10 mouse cellular contexts compared by ENCODE assay signal in the genomic region with DNA sequence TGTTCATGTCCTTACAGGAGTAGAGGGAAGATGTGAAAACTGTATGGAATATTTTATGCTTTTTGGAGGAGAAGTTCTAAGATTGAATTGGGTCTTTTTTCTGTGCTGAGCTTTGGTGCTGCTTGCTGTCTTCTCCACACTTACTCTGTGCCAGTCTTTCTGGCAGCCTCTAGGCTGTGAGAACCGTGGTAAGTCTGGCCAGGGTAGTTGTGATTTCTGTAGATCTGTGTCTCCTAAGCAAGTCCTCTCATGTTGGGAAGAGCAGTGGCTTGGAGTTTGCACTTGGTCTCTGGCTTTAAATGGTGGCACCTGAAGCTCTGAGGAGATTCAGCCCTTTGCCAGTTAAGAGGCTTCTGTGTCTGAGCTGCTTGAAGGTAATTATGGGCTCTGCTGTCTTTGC. TPM values are rescaled to one million over a fixed set of nuclear protein-coding genes. Genes with fewer than 3 reads are reported as not detected.
DNase-seq lines count a peak whose midpoint lies in the region; ATAC-seq and TF ChIP-seq lines count a peak whose summit lies in the region.
"Had no signal": no experiment of that assay in that cellular context is flagged by ENCODE, and none has a peak within 500 bp of the region (broad histone marks: within the 10 kb centered on the region; RNA-seq: fewer than 3 reads in every experiment).

No protein-coding gene starts in this region.

- no peak for TF ChIP-seq CTCF in stomach, postnatal 0 days (IDR thresholded peaks at IDR 0.05; ENCODE audit: low read depth)

- H3K4me3 ChIP-seq in heart, embryonic 10.5 days, result peak overlapping the region; percentile 100; the same call in 1 of the 2 replicates
- H3K4me3 ChIP-seq in neural tube, embryonic 12.5 days, result peak overlapping the region; percentile 23; the same call in 1 of the 2 replicates
- peak overlapping the region; percentile 98; the same call in 1 of the 2 replicates for H3K4me3 ChIP-seq in limb, embryonic 13.5 days
- H3K4me3 ChIP-seq in stomach, postnatal 0 days (ENCODE audit: low read depth, low read length), result no peak overlapping the region

- WGBS in heart, embryonic 10.5 days, result 61% methylated on average over 1 of the region's 1 CpGs
- 60% methylated on average over 1 of the region's 1 CpGs for WGBS in neural tube, embryonic 12.5 days
- WGBS in limb, embryonic 13.5 days, result 67% methylated on average over 1 of the region's 1 CpGs
- WGBS in stomach, postnatal 0 days, result 46% methylated on average over 1 of the region's 1 CpGs

- DNase-seq in heart, embryonic 10.5 days (ENCODE audit: low spot score), result no peak
- no peak for DNase-seq in heart, adult 8-10 months (ENCODE audit: low spot score)
- DNase-seq in neural tube, embryonic 10.5 days (ENCODE audit: extremely low spot score, low spot score), result no peak
- DNase-seq in stomach, postnatal 0 days (ENCODE audit: low spot score), result no peak
- no peak for DNase-seq in urinary bladder, adult 18-20 months (ENCODE audit: low spot score in 2 of 2)
- DNase-seq in cerebellum, adult 11-12 months, result no peak

- H3K9me3 ChIP-seq in heart, embryonic 10.5 days, result no peaks in the 10 kb centered on the region
- no peaks in the 10 kb centered on the region for H3K9me3 ChIP-seq in neural tube, embryonic 12.5 days
- H3K9me3 ChIP-seq in limb, embryonic 13.5 days, result no peaks in the 10 kb centered on the region
- H3K9me3 ChIP-seq in stomach, postnatal 0 days (ENCODE audit: control insufficient read depth, low read length), result no peaks in the 10 kb centered on the region

- peak overlapping the region; percentile 99; the same call in 1 of the 2 replicates for H3K9ac ChIP-seq in neural tube, embryonic 12.5 days
- peak overlapping the region; percentile 99 for H3K9ac ChIP-seq in limb, embryonic 13.5 days
- H3K9ac ChIP-seq in stomach, postnatal 0 days (ENCODE audit: low read length), result peak overlapping the region; percentile 27; the same call in 1 of the 2 replicates

- peak overlapping the region; percentile 88 for H3K4me2 ChIP-seq in neural tube, embryonic 12.5 days (replicated peaks)
- H3K4me2 ChIP-seq in limb, embryonic 13.5 days (replicated peaks), result peak overlapping the region; percentile 82
- H3K4me2 ChIP-seq in stomach, postnatal 0 days (replicated peaks; ENCODE audit: low read depth), result no peak overlapping the region

- H3K4me1 ChIP-seq in heart, embryonic 10.5 days, result peaks cover 49% of the 10 kb centered on the region
- H3K4me1 ChIP-seq in neural tube, embryonic 12.5 days, result peaks cover 27% of the 10 kb centered on the region
- peaks cover 34% of the 10 kb centered on the region for H3K4me1 ChIP-seq in limb, embryonic 13.5 days
- H3K4me1 ChIP-seq in stomach, postnatal 0 days (replicated peaks; ENCODE audit: control insufficient read depth, insufficient read depth), result no peaks in the 10 kb centered on the region

- peaks cover 2% of the 10 kb centered on the region; the same call in 1 of the 2 replicates for H3K36me3 ChIP-seq in heart, embryonic 10.5 days
- H3K36me3 ChIP-seq in neural tube, embryonic 12.5 days, result no peaks in the 10 kb centered on the region
- peaks cover 3% of the 10 kb centered on the region for H3K36me3 ChIP-seq in limb, embryonic 13.5 days
- H3K36me3 ChIP-seq in stomach, postnatal 0 days (ENCODE audit: control insufficient read depth, insufficient read depth, low read length), result no peaks in the 10 kb centered on the region

- TF ChIP-seq EP300 in stomach, postnatal 0 days (optimal IDR thresholded peaks at IDR 0.05), result no peak

- no peak for ATAC-seq in neural tube, embryonic 12.5 days (ENCODE audit: low FRiP score, low read depth)
- no peak for ATAC-seq in limb, embryonic 13.5 days (ENCODE audit: low FRiP score, low read depth)
- no peak for ATAC-seq in stomach, postnatal 0 days (ENCODE audit: low FRiP score, low TSS enrichment)
- ATAC-seq: inflammation-experienced regulatory T-cells, adult 6 months had no signal

- H3K27me3 ChIP-seq in heart, embryonic 10.5 days (ENCODE audit: insufficient read depth, poor library complexity, severe bottlenecking), result no peaks in the 10 kb centered on the region
- H3K27me3 ChIP-seq in neural tube, embryonic 12.5 days (replicated peaks), result no peaks in the 10 kb centered on the region
- no peaks in the 10 kb centered on the region for H3K27me3 ChIP-seq in limb, embryonic 13.5 days
- H3K27me3 ChIP-seq in stomach, postnatal 0 days (ENCODE audit: control insufficient read depth, insufficient read depth, low read length), result no peaks in the 10 kb centered on the region

- H3K27ac ChIP-seq in heart, embryonic 10.5 days, result no peak overlapping the region
- H3K27ac ChIP-seq in neural tube, embryonic 12.5 days, result no peak overlapping the region
- H3K27ac ChIP-seq in limb, embryonic 13.5 days, result no peak overlapping the region
- H3K27ac ChIP-seq in stomach, postnatal 0 days (replicated peaks), result no peak overlapping the region

RNA-seq across cellular contexts. Expression of gene Socs7, which starts 3.2 kb away (rescaled TPM):
- 3.2 and 3.4 TPM in 2 replicates for polyA plus RNA-seq in heart, embryonic 10.5 days (2016; fragmentation: Nextera tagmentation; extraction: Ambion mirVana)
- total RNA-seq in heart, adult 8-10 months (2022), result 10 to 100 TPM; 19.2 to 23.4 (median 20.0) TPM
- polyA plus RNA-seq in neural tube, embryonic 12.5 days (2016; fragmentation: Nextera tagmentation; extraction: Ambion mirVana), result 7.9 and 9.0 TPM in 2 replicates
- 4.4 and 4.9 TPM in 2 replicates for polyA plus RNA-seq in limb, embryonic 13.5 days (2015; fragmentation: Nextera tagmentation; extraction: Ambion mirVana)
- polyA plus RNA-seq in stomach, postnatal 0 days (2015; fragmentation: Nextera tagmentation; extraction: Ambion mirVana), result 1.3 and 1.7 TPM in 2 replicates

RNA-seq across cellular contexts. Expression of gene Gpr179, which starts 13.7 kb away (rescaled TPM):
- 0.04 and 0.12 TPM in 2 replicates for polyA plus RNA-seq in heart, embryonic 10.5 days (2016; fragmentation: Nextera tagmentation; extraction: Ambion mirVana)
- total RNA-seq in heart, adult 8-10 months (2022), result under 1 TPM in 3 of 4 experiments, not detected in 1; 0.06 to 0.12 (median 0.06) TPM
- polyA plus RNA-seq in neural tube, embryonic 12.5 days (2016; fragmentation: Nextera tagmentation; extraction: Ambion mirVana), result 0.19 and 0.50 TPM in 2 replicates
- 0.04 and 0.09 TPM in 2 replicates for polyA plus RNA-seq in limb, embryonic 13.5 days (2015; fragmentation: Nextera tagmentation; extraction: Ambion mirVana)
- polyA plus RNA-seq in stomach, postnatal 0 days (2015; fragmentation: Nextera tagmentation; extraction: Ambion mirVana), result 0.17 and 0.23 TPM in 2 replicates
- polyA plus RNA-seq: erythroblast, embryonic 14.5 days had no signal

RNA-seq across cellular contexts. Expression of gene Arhgap23, which starts 49.8 kb away (rescaled TPM):
- 6.8 and 7.8 TPM in 2 replicates for polyA plus RNA-seq in heart, embryonic 10.5 days (2016; fragmentation: Nextera tagmentation; extraction: Ambion mirVana)
- 10 to 100 TPM; 13.3 to 14.9 (median 14.0) TPM for total RNA-seq in heart, adult 8-10 months (2022)
- polyA plus RNA-seq in neural tube, embryonic 12.5 days (2016; fragmentation: Nextera tagmentation; extraction: Ambion mirVana), result 8.3 and 9.3 TPM in 2 replicates
- polyA plus RNA-seq in limb, embryonic 13.5 days (2015; fragmentation: Nextera tagmentation; extraction: Ambion mirVana), result 6.7 and 7.2 TPM in 2 replicates
- 4.3 and 4.6 TPM in 2 replicates for polyA plus RNA-seq in stomach, postnatal 0 days (2015; fragmentation: Nextera tagmentation; extraction: Ambion mirVana)
- polyA plus RNA-seq: inflammation-experienced regulatory T-cells, adult 6 months had no signal

RNA-seq across cellular contexts. Expression of gene Mrpl45, which starts 50.0 kb away (rescaled TPM):
- polyA plus RNA-seq in heart, embryonic 10.5 days (2016; fragmentation: Nextera tagmentation; extraction: Ambion mirVana), result 63.7 and 65.8 TPM in 2 replicates
- total RNA-seq in heart, adult 8-10 months (2022), result 10 to 100 TPM; 49.9 to 64.7 (median 56.9) TPM
- 42.3 and 48.9 TPM in 2 replicates for polyA plus RNA-seq in neural tube, embryonic 12.5 days (2016; fragmentation: Nextera tagmentation; extraction: Ambion mirVana)
- polyA plus RNA-seq in limb, embryonic 13.5 days (2015; fragmentation: Nextera tagmentation; extraction: Ambion mirVana), result 42.5 and 45.8 TPM in 2 replicates
- 28.2 and 28.8 TPM in 2 replicates for polyA plus RNA-seq in stomach, postnatal 0 days (2015; fragmentation: Nextera tagmentation; extraction: Ambion mirVana)

Comparison
In these comparisons a context has a peak if more than half of its experiments do, and no peak if none do; other contexts are left out.
1. H3K9ac ChIP-seq: peak in every context shown above with its lines; median percentile 99 in neural tube, embryonic 12.5 days; 99 in limb, embryonic 13.5 days; 27 in stomach, postnatal 0 days.